Mouse (Mus musculus) adrenal gland, adult (tissue): ENCODE measurements at regions not wholly inside any gene's neighbourhood (a gene's known extent, or its start where the extent isn't known, plus 50 kb on each side); places are given as distances from the start of the nearest gene placed in this dataset.

Source experiments
- DNase-seq, 2 experiments: peaks; one replicate each; pipeline ENCODE4 v3.0.0; 2022 to 2023; ENCODE audit warnings: low spot score in 1 of 2; ENCODE audit not compliant: inconsistent age in 2 of 2

DNA sequence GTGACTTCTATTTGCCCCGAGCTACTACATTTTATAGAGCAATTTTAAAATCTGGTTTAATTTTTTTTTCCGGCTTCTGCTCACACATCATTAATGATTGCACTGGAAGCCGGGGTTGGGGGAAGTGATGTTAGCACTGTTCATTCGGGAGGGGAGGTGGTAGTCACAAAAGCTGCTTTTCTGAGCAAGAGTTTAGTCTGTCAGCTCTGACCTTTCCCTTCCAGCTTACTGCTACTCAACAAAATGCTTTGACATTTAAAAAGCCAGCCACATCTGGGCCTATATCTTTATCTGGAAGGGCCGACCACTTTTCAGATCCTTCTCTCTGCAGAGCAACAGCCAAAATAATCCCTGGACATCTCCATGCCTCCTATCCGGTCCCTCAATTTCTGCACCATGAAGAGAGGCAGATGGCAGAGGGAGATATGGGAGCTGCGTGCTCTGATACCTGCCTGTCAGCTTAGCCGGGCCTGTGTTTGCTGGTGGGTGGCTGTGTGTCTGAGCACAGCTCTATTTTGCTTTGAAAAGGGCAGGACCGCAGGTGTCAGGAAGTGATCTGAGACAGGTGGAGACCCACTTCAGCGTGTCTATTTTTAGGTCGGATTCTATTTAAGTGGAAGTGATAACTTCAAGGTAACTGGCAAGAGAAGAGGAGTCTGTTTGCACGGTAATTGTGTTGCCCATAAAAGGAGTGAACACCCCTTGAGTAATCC lies 63.1 kb downstream of the Kcnf1 start:
- peak in 1 of 2 experiments; percentile 39 for DNase-seq

DNA sequence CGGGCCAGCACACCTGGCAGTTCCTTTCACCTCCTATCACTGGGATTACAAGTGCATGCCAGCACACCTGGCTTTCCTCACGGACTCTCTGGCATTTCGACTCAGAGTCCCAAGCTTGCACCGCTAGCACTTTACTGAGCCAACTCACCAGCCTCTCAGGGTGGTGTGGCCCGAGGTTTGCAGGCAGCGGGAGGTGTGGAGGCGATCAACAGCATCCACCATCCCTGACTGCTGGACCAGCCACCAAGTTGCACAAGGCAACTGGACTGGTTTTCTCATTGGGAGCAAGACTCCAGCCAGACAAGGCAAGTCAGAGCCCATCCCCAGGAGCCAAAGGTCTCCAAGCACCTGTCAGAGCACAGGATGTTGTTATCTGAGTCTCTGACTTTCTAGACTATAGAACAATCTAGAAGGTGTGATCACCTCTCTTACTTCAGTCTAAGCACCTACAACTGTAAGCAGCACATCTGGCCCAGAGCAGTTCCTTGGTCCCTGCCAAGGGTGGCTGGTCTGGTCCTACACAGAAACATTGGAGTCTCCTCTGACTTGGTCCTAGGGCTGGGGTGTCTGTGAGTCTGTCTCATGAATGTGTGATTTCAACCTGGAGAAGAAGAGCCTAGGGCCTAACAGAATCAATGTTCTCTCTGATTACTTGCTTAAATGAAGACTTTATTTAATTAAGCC lies 63.8 kb downstream of the Kcnf1 start:
- no peak for DNase-seq

DNA sequence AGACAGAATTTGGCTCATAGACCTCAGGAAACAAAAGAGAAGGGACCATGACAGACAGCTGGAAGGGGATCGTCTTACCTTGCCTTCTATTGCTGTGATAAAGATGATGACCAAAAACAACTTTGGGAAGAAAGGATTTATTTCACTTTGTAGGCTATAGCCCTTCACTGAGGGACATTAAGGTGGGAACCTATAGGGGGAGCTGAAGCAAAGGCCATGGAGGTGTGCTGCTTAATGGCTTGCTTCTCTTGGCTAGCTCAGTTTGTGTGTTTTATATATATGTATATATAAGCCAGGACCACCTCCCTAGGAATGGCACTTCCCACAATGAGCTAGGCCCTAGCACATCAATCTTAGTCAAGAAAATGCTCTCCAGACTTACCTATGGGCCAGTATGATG lies 70.5 kb downstream of the Kcnf1 start:
- no peak for DNase-seq

DNA sequence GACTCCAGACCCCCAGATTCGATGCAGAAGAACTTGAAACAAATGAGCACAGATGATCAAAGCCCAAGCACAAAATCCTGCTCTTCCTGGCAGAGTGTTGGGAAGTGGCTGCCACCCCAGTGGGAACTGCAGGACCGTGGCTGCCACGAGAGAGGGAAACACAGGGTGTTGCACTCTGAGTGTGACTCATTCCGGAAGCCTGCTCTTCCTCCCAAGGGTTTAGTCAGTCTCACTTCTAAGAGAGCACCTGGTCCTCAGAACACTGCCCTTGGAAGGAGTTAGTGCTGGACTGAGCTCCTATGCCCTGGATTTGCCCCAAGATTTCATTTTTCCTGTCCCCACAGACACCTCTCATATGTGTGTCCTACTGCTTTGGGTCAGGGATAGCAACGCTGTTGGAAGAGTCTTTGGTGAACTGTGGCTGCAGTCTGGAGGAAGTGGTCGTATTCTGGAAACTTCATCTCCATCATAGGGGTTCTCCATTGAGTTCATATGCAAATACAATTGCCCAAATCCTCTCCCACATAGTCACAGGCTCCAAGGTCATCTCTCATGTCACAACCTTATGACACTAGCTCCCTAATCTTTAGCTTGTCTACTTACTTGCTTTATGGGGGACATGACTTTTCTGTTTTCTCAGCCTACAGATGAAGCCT lies 71.5 kb downstream of the Kcnf1 start:
- DNase-seq = peak; percentile 19 to 44

DNA sequence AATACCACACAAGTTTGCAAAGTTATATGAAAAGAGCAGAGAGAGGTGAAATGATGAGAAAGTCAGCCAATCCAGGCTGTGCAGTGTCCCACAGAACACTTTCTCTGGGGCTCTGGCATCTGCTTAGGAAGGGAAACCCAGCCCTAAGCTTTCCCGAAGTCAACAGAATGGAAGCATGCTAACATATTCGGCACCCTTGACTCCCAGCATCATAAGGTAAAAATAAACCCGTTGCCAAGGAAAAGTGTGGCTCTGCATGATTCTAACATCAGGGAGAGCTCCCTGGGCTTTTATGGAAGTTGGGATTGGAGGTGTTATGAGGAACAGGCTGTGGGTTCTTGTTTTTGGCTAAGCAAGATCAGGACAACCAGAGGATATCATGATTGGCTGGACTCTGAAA lies 74.8 kb downstream of the Kcnf1 start:
- no peak for DNase-seq

DNA sequence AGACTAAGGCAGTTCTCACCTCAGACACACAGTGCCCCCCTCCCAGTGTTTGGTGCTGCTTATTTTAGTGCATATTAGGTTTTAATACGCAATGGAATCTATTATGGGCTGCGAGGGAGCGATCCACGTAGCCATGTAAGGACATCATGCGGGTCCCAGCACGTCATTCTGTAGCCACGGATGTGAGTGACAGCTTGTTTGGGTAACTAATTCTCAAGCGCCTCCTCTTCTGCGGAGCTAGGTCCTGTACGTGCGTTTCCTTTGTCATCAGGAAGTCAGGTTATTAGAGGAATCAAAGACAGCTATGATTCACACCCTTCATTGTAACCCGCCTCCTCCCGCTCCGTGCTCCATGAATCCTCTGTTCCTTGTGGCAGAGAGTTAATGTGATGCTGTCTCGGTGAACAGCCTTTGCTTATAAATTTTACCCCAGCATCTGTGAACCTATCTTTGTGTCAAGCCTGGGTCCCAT lies 78.9 kb downstream of the Kcnf1 start:
- DNase-seq = no peak

DNA sequence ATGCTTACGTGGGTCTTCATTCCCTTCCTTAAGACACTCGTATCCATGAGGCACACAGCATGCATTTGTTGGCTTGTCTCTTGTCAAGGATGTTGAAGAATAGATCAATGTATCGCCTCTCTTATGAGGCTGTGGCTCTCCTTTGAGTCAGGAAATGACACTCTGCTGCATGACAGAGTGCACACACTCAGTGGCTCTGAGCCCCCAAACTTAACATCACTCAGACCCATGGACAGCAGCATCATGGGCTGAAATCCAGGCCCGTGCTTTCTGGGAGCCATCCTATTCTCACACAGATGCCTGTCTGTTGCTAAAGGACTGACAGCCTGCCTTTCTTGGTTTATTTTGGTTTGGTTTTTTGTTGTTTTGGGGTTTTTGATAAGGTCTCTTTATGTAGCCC lies 81.9 kb downstream of the Kcnf1 start:
- no peak for DNase-seq

DNA sequence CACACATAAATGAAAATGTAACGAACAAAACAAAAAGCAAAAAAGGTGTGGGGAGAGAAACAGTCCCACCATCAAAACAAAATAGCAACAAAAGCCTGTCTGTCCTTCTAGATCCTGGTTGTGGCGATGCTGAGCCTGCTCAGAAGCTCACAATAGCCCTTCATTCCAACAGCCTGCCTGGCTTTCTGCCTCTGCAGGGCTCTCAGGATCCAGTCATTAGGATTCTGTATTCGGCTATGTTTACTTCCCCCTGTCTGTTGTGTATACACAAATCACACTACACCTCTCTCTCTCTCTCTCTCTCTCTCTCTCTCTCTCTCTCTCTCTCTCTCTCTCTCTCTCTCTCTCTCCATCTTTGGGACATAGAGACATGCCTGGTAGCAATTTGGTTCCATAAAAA lies 82.2 kb upstream of the 2410004P03Rik start:
- no peak for DNase-seq

DNA sequence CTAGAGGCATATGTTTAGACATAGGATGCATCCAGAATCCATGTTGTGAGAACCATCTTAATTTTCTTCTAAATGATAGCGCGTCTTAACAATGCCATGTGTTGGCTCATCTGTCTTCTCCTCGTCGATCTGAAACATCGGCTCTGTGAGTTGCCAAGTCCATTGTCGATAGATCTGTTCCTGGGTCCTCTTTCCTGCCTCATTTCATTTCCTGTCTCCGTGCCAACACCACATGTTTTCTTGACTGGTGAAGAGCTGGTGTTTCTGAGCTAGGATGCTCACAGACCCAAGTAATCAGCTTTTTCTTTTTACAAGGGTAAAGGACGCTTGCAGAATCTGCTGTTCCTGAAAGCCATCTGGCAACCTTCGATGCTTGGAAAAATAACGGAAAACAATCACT lies 79.5 kb upstream of the 2410004P03Rik start:
- DNase-seq = no peak

DNA sequence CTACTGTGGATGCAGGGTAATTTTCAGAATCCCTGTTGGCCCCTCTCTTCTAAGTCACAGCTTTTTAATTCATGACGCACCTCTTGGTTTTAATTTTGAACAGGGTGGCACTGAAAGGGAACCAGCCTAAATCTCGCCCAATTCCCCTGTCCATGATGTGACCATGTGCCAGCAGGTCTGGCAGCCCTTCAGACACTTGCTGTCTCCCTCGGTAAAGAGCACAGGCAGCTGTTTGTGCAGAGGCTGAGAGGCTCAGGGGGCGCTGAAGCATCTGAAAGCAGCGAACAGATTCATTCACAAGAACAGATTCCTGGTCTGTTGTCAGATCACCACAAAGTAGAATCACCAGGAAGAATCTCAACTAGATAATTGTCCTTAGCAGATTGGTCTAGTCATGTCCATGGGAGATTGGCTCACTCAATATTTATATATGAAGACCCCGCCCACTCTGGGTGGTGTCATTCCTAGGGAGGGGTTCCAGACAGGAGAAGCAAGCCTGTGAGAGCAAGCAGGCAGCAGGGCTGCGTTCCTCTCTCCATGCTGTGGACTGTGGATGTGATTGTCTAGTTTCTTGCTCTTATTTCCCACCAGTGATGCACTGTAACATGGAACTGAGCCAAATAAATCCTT lies 78.3 kb upstream of the 2410004P03Rik start:
- no peak for DNase-seq

DNA sequence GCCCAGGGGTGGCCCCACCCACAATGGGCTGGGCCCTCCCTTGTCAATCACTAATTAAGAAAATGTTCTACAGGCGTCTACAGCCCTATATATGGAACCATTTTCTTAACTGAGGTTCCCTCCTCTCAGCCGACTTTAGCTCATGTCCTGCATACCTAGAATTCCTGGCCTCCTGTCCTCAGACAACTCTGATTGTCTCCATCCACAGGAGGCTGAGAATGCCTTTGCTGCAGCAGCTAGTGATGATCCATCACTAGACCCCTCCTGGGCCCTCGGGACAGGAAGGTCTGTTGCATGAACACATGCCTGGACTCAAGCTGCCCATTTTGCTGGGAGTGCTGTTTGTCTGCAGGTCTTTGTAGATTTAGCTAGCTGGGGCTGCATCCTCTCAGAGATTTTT lies 75.9 kb upstream of the 2410004P03Rik start:
- DNase-seq = no peak

DNA sequence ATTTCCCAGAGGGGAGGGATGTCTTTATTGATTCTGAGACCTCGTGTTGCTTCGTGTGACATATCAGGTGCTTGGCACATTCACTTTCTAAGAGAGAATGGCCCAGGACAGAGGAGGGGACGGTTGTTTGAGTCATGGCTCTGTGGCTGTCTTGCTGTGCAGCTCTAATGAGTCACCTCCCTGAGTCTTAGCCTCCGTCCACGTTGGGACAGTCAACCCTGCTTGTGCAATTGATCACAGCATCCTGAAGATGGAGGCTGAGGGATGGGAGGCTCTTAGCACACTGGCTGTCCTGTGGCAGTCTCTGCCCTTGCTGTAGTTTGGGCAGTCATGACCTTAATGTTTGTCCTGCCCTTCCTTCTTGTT lies 73.7 kb upstream of the 2410004P03Rik start:
- peak; percentile 30 to 36 for DNase-seq

DNA sequence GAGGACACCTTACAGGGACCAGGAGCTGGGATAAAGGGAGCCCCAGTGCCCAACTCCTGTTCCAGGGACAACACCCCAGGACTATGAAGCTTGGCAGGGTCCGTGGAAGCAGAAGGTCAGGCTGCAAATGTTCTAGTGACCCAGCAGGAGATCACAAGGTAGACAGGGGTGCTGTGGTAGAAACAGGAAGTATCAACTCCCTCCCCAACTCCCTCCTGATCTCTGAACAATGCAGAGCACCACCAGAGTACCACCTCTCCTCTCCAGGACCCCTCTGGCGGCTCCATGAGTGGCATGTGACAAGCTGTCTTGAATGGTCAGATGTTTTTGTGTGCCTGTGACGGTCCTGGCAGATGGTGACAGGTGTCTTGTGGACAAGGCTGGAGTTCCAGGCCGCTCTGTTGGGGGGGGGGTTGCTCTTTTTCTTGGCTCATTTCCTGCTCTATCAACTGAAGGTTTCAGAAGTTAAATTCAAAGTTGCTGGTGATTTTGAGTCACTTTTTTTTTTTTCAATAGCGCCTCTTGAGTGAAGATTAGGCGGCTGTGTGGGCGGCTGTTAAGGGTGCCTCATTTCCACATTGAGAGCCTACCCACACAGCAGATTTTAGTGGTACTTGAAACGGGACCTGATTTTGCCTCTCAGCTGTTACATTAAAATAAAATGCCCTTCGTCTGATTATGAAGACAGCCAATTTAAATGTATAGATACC lies 73.1 kb upstream of the 2410004P03Rik start:
- DNase-seq = no peak

DNA sequence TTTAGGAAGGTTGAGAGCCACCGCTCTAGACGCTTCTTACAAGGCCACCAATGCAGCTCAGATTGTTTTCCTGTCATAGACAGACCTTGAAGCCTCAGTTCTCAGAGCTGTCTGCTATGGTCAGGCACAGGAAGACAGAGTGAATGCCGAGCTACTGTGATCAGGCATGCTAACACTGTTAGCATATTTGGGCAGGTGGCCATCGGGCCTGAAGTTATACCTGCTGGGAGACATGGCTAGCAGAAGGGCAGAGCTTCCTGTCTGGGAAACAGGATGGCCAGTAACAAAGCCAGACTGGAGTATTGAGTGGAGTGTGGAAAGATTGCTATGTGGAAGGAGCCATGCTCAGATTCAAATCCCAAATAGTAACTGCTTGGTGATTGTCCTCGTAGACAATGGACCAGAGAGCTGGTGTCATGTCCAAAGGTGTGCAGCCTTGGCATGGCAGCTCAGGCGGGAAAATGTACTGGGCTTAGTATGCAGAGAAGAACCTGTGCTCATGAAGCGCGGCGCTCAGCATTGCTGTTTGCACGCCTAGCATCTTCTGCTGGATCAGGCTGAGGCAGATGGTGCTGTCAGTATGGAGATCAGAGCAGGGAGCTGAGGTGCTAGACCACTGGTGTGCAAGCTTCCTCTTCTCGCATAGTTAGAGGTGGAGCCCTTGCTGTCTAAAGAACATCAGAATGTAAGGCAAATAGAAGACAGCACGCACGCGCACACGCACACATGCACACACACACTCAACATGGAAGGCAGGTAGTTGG lies 60.3 kb upstream of the 2410004P03Rik start:
- no peak for DNase-seq

DNA sequence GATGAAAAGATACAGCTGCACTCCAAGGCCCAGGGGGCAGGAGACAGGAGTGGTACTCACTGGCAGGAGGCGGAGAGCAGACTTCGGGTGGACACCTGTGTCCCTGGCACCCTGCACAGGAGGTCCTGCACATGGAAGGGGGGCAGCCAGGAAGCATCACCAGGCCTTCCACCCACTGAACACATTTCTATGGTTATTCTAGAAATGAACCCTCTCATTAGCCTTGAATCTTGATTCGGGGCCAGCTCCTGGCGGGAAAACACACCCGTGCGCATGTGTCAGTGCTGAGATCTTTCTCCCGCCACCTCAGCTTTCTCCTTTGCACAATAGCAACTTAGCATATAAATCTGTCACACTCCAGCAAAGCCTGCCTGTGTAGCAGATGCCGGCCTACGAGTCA lies 58.3 kb upstream of the 2410004P03Rik start:
- DNase-seq = no peak

DNA sequence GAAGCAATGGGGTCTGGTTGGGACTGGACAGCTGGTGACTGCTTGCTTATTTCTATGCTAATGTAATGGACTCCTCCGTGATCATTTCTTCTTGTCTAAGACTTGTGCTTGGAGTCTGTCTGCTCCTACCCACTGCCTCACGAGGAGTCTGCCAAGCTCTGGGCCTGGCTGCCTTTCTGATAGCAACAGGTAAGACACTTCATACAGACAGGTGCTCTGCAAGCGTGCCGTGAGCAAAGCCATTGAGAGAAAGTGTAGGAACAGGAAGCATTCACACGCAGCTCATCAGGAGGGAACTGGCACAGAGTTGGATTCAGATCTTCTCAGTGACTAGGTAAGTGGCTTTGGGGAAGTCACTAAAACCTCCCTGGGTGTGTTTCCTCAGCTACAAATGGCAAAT lies 57.6 kb upstream of the 2410004P03Rik start:
- no peak for DNase-seq

DNA sequence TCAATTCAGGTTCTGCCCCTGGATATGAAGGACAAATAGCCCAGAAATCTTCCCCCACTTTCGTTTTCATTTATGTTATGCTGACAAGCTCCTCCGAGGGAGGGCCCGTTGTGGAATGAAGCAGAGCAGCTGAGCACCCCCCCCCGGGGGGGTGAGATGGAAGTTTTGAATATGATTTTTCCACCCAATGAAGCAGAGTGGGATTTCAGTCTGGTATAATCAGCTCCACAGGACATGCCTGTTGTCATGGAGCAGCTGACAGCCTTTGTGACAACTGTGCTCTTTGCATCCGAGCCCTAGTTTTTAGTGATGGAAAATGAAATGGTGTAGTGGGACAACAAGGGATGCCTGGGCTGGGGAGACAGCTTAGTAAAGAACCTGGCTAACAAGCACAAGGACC lies 52.4 kb upstream of the 2410004P03Rik start:
- peak in 1 of 2 experiments; percentile 22 for DNase-seq
